Mouse (Mus musculus) limb, embryonic 13.5 days (tissue): Measurements from ENCODE around the gene C1qtnf7. TPM values are rescaled to one million over a fixed set of nuclear protein-coding genes. Genes with fewer than 3 reads are reported as not detected.

ENCODE experiments used
- ATAC-seq: fragments of 200-750 bp; cut with Nextera tagmentation; 2 replicates; pipeline ENCODE4 v1.8.0; 2017; ENCODE audit warnings: low read depth, moderate number of reproducible peaks, moderate TSS enrichment; ENCODE audit not compliant: low FRiP score
- H3K27ac ChIP-seq: fragments of 300-500 bp; sonication (generic); 2 replicates; pipeline ENCODE4 v1.5.1; 2015; ENCODE audit warnings: inconsistent platforms, mild to moderate bottlenecking, moderate library complexity
- H3K27me3 ChIP-seq: fragments of 300-500 bp; sonication (generic); 2 replicates; pipeline ENCODE4 v1.6.1; 2015; ENCODE audit warnings: mild to moderate bottlenecking, inconsistent platforms
- H3K36me3 ChIP-seq: fragments of 300-500 bp; sonication (generic); 2 replicates; pipeline ENCODE4 v1.6.1; 2015; ENCODE audit warnings: inconsistent platforms, mild to moderate bottlenecking, moderate library complexity
- H3K4me1 ChIP-seq: fragments of 300-500 bp; sonication (generic); 2 replicates; pipeline ENCODE4 v1.6.1; 2015; ENCODE audit warnings: inconsistent platforms
- H3K4me2 ChIP-seq: fragments of 300-500 bp; sonication (generic); replicated peaks from 2 replicates; pipeline ENCODE4 v1.6.1; 2015; ENCODE audit warnings: inconsistent platforms, mild to moderate bottlenecking, moderate library complexity
- H3K4me3 ChIP-seq: fragments of 300-500 bp; sonication (generic); 2 replicates; pipeline ENCODE4 v1.5.1; 2015; ENCODE audit warnings: moderate library complexity, mild to moderate bottlenecking, inconsistent platforms
- H3K9ac ChIP-seq: fragments of 300-500 bp; sonication (generic); 2 replicates; pipeline ENCODE4 v1.6.1; 2015; ENCODE audit warnings: mild to moderate bottlenecking, inconsistent platforms
- H3K9me3 ChIP-seq: fragments of 300-500 bp; sonication (generic); 2 replicates; pipeline ENCODE4 v1.6.1; 2016; ENCODE audit warnings: inconsistent platforms
- WGBS: fragments of 180-500 bp; shearing (Covaris S2); methylation state at CpG from one replicate; pipeline ENCODE4 v1.1.7; 2015; 5-methylcytosine and 5-hydroxymethylcytosine counted together
- polyA plus RNA-seq: library from polyadenylated mRNA; unstranded; fragments of >200 nt; fragmentation: Nextera tagmentation; extraction: Ambion mirVana; gene quantifications from 2 replicates; pipeline ENCODE4 v1.2.1, GENCODE M21; 2015

The C1qtnf7 gene
- polyA plus RNA-seq, 1 experiment from 2014 or later: 10.6 TPM

DNA sequence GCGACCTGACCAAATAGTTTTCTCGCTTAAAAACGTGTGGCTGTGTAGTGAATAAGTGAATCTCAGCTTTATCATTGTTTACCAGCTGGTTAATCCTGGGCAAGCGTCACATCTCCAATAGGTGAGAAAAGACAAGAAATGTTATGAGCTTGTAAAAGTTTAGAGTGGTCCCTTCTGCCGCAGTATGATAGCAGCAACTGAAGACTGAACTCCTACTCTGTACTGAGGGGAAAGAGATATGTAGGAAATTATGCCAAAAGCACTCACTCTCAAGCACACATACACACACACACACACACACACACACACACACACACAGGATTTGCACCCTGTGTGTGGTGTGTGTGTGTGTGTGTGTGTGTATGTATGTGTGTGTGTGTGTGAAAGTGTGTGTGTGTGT is 26.2 kb downstream of the C1qtnf7 start:
- 81% methylated on average over 5 of the region's 5 CpGs for WGBS
- H3K4me2 ChIP-seq: no peak overlapping the region
- H3K4me1 ChIP-seq: peaks cover 17% of the 10 kb centered on the region
- no peak overlapping the region for H3K9ac ChIP-seq
- H3K27ac ChIP-seq: no peak overlapping the region
- H3K36me3 ChIP-seq: no peaks in the 10 kb centered on the region
- ATAC-seq: no peak
- peaks cover 10% of the 10 kb centered on the region for H3K9me3 ChIP-seq
- no peak overlapping the region for H3K4me3 ChIP-seq
- no peaks in the 10 kb centered on the region; the same call in 1 of the 2 replicates for H3K27me3 ChIP-seq

GRCm38 (mm10) chr5:43542246-43542845 is 27.0 kb downstream of the C1qtnf7 start:
- H3K9ac ChIP-seq: no peak overlapping the region
- peaks cover 10% of the 10 kb centered on the region for H3K9me3 ChIP-seq
- H3K4me2 ChIP-seq: no peak overlapping the region
- no peak overlapping the region for H3K4me3 ChIP-seq
- H3K4me1 ChIP-seq: peaks cover 17% of the 10 kb centered on the region
- WGBS: 47% methylated on average over 7 of the region's 7 CpGs
- ATAC-seq: no peak
- H3K36me3 ChIP-seq: no peaks in the 10 kb centered on the region
- no peaks in the 10 kb centered on the region; the same call in 1 of the 2 replicates for H3K27me3 ChIP-seq
- H3K27ac ChIP-seq: no peak overlapping the region

DNA sequence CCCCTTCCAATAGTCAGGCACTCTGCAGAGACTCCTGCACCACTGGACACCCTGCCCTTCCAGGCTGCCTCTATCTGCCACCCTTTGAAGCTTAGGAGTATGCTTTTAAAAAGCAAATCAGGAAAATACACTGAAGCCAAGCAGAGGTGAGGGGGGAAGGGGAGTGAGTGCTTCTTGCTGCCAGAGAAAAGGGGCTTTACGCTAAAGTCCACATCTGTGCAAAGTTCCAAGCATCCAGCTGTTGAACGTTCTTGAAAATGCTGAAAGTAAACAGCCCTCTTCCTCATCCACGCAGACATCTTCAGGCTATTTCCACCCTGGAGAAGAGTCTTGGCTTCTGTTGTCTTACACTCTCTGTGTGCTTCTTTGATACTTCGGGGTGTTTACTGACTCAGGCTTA is 34.6 kb downstream of the C1qtnf7 start:
- ATAC-seq: no peak
- H3K9me3 ChIP-seq: peaks cover 1% of the 10 kb centered on the region; the same call in 1 of the 2 replicates
- H3K9ac ChIP-seq: no peak overlapping the region
- WGBS: 26% methylated on average over 4 of the region's 4 CpGs
- no peaks in the 10 kb centered on the region for H3K27me3 ChIP-seq
- H3K36me3 ChIP-seq: no peaks in the 10 kb centered on the region
- H3K4me3 ChIP-seq: peak overlapping the region; percentile 10; the same call in 1 of the 2 replicates
- H3K27ac ChIP-seq: no peak overlapping the region
- peak overlapping the region; percentile 42 for H3K4me2 ChIP-seq
- peaks cover 18% of the 10 kb centered on the region for H3K4me1 ChIP-seq

DNA sequence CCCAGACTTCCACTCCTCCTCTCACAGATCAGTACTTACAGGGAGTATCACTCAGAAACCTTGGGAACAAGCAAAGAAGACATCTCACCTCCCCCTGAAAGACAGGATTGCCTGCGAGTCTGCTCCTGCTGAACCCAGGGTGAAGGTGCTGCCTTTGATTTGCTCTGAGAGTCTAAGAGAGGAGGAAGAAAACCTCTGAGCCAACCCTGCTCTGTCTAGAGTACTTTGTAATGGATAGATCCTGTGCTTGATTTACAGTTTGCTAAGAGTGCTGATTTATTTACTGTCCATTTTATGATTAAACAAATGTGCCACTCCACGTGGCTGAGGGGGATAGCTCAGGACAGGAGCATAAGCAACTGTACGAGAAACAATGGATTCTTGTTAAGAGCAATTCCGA is 35.1 kb downstream of the C1qtnf7 start:
- Histone ChIP-seq H3K9ac (no peak overlapping the region), H3K27me3 (no peaks in the 10 kb centered on the region), H3K4me1 (peaks cover 18% of the 10 kb centered on the region), H3K36me3 (no peaks in the 10 kb centered on the region), H3K9me3 (no peaks in the 10 kb centered on the region), H3K4me3 (no peak overlapping the region), H3K4me2 (peak overlapping the region; percentile 42), H3K27ac (no peak overlapping the region)
- 12% methylated on average over 4 of the region's 4 CpGs for WGBS
- ATAC-seq: no peak

DNA sequence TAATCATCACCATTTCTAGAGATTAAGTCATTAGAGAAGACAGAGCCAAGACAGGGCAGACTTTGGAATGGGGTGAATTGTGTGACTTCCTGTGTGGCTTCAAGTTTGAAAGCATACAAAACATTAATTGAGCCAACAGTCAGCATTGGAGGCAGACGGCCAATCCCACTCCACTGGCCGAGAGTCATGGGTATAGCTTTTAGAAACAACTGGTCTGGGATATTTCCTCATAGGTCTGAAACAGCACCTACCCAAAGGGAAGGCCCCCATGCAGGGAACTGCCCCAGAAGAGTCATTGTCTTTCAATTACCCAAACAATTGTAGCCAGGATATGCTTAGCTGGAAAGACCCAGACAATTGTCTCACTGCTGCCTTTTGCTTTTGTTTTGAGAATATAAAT is 39.5 kb downstream of the C1qtnf7 start:
- no peak for ATAC-seq
- Histone ChIP-seq H3K4me2 (no peak overlapping the region), H3K27me3 (no peaks in the 10 kb centered on the region), H3K9me3 (no peaks in the 10 kb centered on the region), H3K4me3 (no peak overlapping the region), H3K4me1 (peaks cover 17% of the 10 kb centered on the region), H3K9ac (no peak overlapping the region), H3K27ac (no peak overlapping the region), H3K36me3 (no peaks in the 10 kb centered on the region)
- WGBS: 51% methylated on average over 2 of the region's 2 CpGs

- Histone ChIP-seq H3K27me3 (no peaks in the 10 kb centered on the region), H3K4me3 (no peak overlapping the region), H3K4me1 (peaks cover 11% of the 10 kb centered on the region), H3K9ac (no peak overlapping the region), H3K4me2 (no peak overlapping the region), H3K27ac (no peak overlapping the region), H3K9me3 (no peaks in the 10 kb centered on the region), H3K36me3 (no peaks in the 10 kb centered on the region)
- WGBS: 90% methylated on average over 6 of the region's 6 CpGs
- no peak for ATAC-seq
Measured at GRCm38 (mm10) chr5:43555406-43555805, 40.1 kb downstream of the C1qtnf7 start.

DNA sequence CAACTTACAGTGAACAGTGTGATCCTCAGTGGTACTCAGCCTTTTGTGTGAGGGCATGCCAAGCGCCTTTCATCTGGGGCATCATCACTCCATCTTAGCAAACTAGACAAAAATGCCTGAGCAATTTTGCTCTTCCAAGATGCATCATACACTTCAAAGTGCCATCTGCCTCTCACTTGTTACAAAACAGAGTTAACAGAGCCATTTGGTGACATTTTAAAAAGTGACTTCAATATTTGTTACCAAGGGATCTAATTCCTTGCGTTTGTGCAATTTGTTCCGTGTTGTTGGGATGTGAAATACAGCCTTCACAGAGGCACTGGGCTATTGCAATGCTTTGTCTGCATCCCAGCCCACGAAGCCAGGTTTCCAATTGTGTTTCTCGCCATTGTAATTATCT is 42.1 kb downstream of the C1qtnf7 start:
- Histone ChIP-seq H3K4me2 (no peak overlapping the region), H3K4me1 (peaks cover 9% of the 10 kb centered on the region), H3K27me3 (no peaks in the 10 kb centered on the region), H3K27ac (no peak overlapping the region), H3K4me3 (no peak overlapping the region), H3K9me3 (no peaks in the 10 kb centered on the region), H3K9ac (no peak overlapping the region), H3K36me3 (no peaks in the 10 kb centered on the region)
- ATAC-seq: no peak
- 83% methylated on average over 5 of the region's 5 CpGs for WGBS

DNA sequence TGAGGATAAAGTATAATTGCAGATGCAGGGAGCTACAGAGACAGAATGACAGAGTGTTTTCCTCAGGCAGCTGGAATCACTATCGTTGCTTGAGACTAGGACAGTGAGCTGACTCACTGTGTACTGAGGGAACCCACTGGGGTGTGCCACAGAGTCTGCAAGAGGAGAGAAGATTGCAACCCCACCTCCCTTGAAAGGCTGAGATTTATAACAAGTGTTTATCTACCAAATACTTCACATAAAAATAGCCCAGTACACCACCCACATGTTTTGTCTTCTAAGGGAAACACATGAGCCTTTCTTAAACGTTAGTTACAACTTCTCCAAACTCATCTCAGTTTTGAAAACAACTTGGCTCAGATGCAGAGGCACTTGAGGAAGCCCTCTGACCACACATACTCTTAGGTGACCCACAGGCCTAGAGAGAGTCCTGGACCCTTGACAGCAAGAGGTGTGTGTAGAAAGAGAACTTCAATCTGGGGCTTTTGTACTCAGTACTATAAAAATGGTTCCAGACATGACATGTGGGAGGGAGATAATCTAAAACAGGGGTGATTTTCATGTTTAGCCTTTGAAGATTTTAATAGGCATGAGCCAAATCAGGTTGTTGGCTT is 46.4 kb downstream of the C1qtnf7 start:
- Histone ChIP-seq H3K4me2 (no peak overlapping the region), H3K9ac (no peak overlapping the region), H3K9me3 (no peaks in the 10 kb centered on the region), H3K4me1 (peaks cover 5% of the 10 kb centered on the region), H3K27me3 (no peaks in the 10 kb centered on the region), H3K27ac (no peak overlapping the region), H3K4me3 (no peak overlapping the region), H3K36me3 (no peaks in the 10 kb centered on the region)
- WGBS: 26% methylated on average over 2 of the region's 2 CpGs
- no peak for ATAC-seq

- WGBS: 71% methylated on average over 3 of the region's 3 CpGs
Measured at GRCm38 (mm10) chr5:43569720-43570359, 54.5 kb downstream of the C1qtnf7 start.

GRCm38 (mm10) chr5:43582876-43583275 is 67.5 kb downstream of the C1qtnf7 start:
- no peak for ATAC-seq
- no peak overlapping the region for H3K4me2 ChIP-seq
- H3K27ac ChIP-seq: no peak overlapping the region
- peaks cover 22% of the 10 kb centered on the region for H3K4me1 ChIP-seq
- H3K4me3 ChIP-seq: no peak overlapping the region
- H3K36me3 ChIP-seq: no peaks in the 10 kb centered on the region
- no peak overlapping the region for H3K9ac ChIP-seq
- whole genome bisulfite sequencing: 45% methylated on average over 2 of the region's 2 CpGs
- no peaks in the 10 kb centered on the region for H3K9me3 ChIP-seq
- no peaks in the 10 kb centered on the region for H3K27me3 ChIP-seq

More at GRCm38 (mm10) chr5:43569720-43570359, 54.5 kb downstream of the C1qtnf7 start:
- ATAC-seq: no peak
- Histone ChIP-seq H3K4me1 (0 out of 2 replicates have a peak, but pooled peaks cover 4% of the 10 kb centered on the region), H3K9me3 (no peaks in the 10 kb centered on the region), H3K27me3 (no peaks in the 10 kb centered on the region), H3K9ac (no peak overlapping the region), H3K4me3 (no peak overlapping the region), H3K27ac (no peak overlapping the region), H3K4me2 (no peak overlapping the region), H3K36me3 (no peaks in the 10 kb centered on the region)

- no peak for ATAC-seq
- no peaks in the 10 kb centered on the region for H3K9me3 ChIP-seq
- no peak overlapping the region for H3K27ac ChIP-seq
- no peak overlapping the region for H3K9ac ChIP-seq
- peaks cover 22% of the 10 kb centered on the region for H3K4me1 ChIP-seq
- no peaks in the 10 kb centered on the region for H3K36me3 ChIP-seq
- no peaks in the 10 kb centered on the region for H3K27me3 ChIP-seq
- no peak overlapping the region for H3K4me3 ChIP-seq
- no peak overlapping the region for H3K4me2 ChIP-seq
- WGBS: 69% methylated on average over 6 of the region's 6 CpGs
Measured at GRCm38 (mm10) chr5:43583326-43584120, 68.2 kb downstream of the C1qtnf7 start.

DNA sequence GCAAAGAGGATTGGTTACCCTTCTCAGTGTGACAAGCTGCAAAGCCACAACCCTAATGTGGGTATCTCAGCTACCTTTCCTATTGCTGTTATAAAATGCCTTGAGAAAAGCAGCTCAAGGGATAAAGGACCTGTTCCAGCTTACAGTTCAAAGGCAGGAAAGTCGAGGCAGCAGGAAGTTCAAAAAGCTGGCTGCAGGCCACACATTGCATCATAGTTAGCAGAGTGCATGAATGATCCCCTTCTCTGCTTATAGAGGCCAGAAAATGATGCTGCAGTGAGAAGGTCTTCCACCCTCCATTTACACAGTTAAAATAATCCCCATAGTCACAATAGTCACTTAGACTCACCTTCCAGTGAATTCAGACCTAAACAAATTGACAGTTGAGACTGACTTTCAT is 69.1 kb downstream of the C1qtnf7 start:
- Histone ChIP-seq H3K4me1 (peaks cover 29% of the 10 kb centered on the region), H3K9me3 (no peaks in the 10 kb centered on the region), H3K9ac (no peak overlapping the region), H3K27ac (no peak overlapping the region), H3K36me3 (no peaks in the 10 kb centered on the region), H3K27me3 (no peaks in the 10 kb centered on the region), H3K4me3 (no peak overlapping the region), H3K4me2 (no peak overlapping the region)
- WGBS: 18% methylated on average over 1 of the region's 1 CpGs
- no peak for ATAC-seq
